Mouse (Mus musculus) layer of hippocampus, adult 9-10 months (tissue): ENCODE measurements around the gene Fcamr.

Source experiments
- DNase-seq: peaks from one replicate; pipeline ENCODE4 v3.0.0; 2022; ENCODE audit warnings: low spot score

Gene Fcamr

GRCm38 (mm10) chr1:130800602-130801001 is at the start of gene Fcamr:
Gene Fcamr, plus strand, starts transcription at chr1:130800902.
- DNase-seq = no peak

- no peak for DNase-seq
These were observed 41.0 kb upstream of the Fcamr start for GRCm38 (mm10) chr1:130759689-130760088.

- DNase-seq = no peak
These were observed 39.1 kb upstream of the Fcamr start for GRCm38 (mm10) chr1:130761597-130761996.

- no peak for DNase-seq
These were observed 38.5 kb upstream of the Fcamr start for GRCm38 (mm10) chr1:130762045-130762760.

GRCm38 (mm10) chr1:130764027-130764461 is 36.7 kb upstream of the Fcamr start:
- no peak for DNase-seq

- DNase-seq = no peak
These were observed 33.6 kb upstream of the Fcamr start for GRCm38 (mm10) chr1:130767066-130767465.

- no peak for DNase-seq
These were observed 30.8 kb upstream of the Fcamr start for GRCm38 (mm10) chr1:130769925-130770324.

- DNase-seq = no peak
These were observed 30.2 kb upstream of the Fcamr start for GRCm38 (mm10) chr1:130770487-130770886.

GRCm38 (mm10) chr1:130770981-130771494 is 29.7 kb upstream of the Fcamr start:
- DNase-seq = no peak

GRCm38 (mm10) chr1:130775234-130775633 is 25.5 kb upstream of the Fcamr start:
- no peak for DNase-seq

GRCm38 (mm10) chr1:130775691-130776331 is 24.9 kb upstream of the Fcamr start:
- no peak for DNase-seq

GRCm38 (mm10) chr1:130776645-130777044 is 24.1 kb upstream of the Fcamr start:
- DNase-seq = no peak

GRCm38 (mm10) chr1:130779867-130780266 is 20.8 kb upstream of the Fcamr start:
- no peak for DNase-seq

- DNase-seq = no peak
These were observed 16.6 kb upstream of the Fcamr start for GRCm38 (mm10) chr1:130784054-130784453.

GRCm38 (mm10) chr1:130787001-130787400 is 13.7 kb upstream of the Fcamr start:
- no peak for DNase-seq

GRCm38 (mm10) chr1:130789512-130790451 is 10.9 kb upstream of the Fcamr start:
- no peak for DNase-seq

GRCm38 (mm10) chr1:130795331-130795730 is 5.4 kb upstream of the Fcamr start:
- no peak for DNase-seq

- peak; percentile 20 for DNase-seq
These were observed 3.6 kb upstream of the Fcamr start for GRCm38 (mm10) chr1:130796967-130797684.

- no peak for DNase-seq
These were observed 2.7 kb upstream of the Fcamr start for GRCm38 (mm10) chr1:130798037-130798436.

- DNase-seq = no peak
These were observed 2.2 kb upstream of the Fcamr start for GRCm38 (mm10) chr1:130798551-130798950.

GRCm38 (mm10) chr1:130799399-130799798 is 1.3 kb upstream of the Fcamr start:
- DNase-seq = no peak

- DNase-seq = no peak
These were observed 809 bp downstream of the Fcamr start for GRCm38 (mm10) chr1:130801511-130801910.
